ENCODE assay signal across 9 mouse cellular contexts in the genomic region with DNA sequence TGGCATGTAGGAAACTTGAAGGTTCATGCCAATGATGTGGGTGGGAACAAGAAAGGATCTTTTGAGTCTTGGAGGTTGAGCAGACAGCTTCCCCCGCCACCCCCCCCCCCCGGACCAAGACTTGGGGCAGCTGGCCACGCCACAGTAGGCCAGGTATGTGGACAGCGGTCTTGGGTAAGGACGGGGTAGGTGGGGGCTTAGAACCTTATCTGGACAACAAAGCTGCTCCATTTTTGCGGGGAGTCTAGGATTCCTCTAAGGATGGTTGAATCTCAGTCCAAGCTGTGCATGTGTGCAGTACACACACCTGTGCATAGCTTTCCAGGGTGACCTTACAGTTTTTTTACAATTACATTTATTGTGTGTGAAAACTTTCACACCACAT. TPM values are rescaled to one million over a fixed set of nuclear protein-coding genes. Genes with fewer than 3 reads are reported as not detected.
DNase-seq lines count a peak whose midpoint lies in the region; ATAC-seq and TF ChIP-seq lines count a peak whose summit lies in the region.
"Had no signal": no experiment of that assay in that cellular context is flagged by ENCODE, and none has a peak within 500 bp of the region (broad histone marks: within the 10 kb centered on the region; RNA-seq: fewer than 3 reads in every experiment).

No protein-coding gene starts in this region.

- WGBS in kidney, embryonic 15.5 days = 23% methylated on average over 6 of the region's 6 CpGs
- WGBS in embryonic facial prominence, embryonic 13.5 days = 16% methylated on average over 6 of the region's 6 CpGs
- 31% methylated on average over 6 of the region's 6 CpGs for WGBS in intestine, embryonic 14.5 days
- WGBS in midbrain, postnatal 0 days = 28% methylated on average over 6 of the region's 6 CpGs

- H3K9me3 ChIP-seq in kidney, embryonic 15.5 days (replicated peaks) = no peaks in the 10 kb centered on the region
- H3K9me3 ChIP-seq in embryonic facial prominence, embryonic 13.5 days = no peaks in the 10 kb centered on the region
- H3K9me3 ChIP-seq in intestine, embryonic 14.5 days (ENCODE audit: control insufficient read depth, low read length) = no peaks in the 10 kb centered on the region
- no peaks in the 10 kb centered on the region for H3K9me3 ChIP-seq in midbrain, postnatal 0 days (ENCODE audit: low read length)

- TF ChIP-seq CTCF in midbrain, postnatal 0 days (IDR thresholded peaks at IDR 0.05) = no peak

- peak overlapping the region; percentile 48 for H3K4me3 ChIP-seq in kidney, embryonic 15.5 days (replicated peaks)
- peak overlapping the region; percentile 43 for H3K4me3 ChIP-seq in embryonic facial prominence, embryonic 13.5 days
- peak overlapping the region; percentile 33 for H3K4me3 ChIP-seq in intestine, embryonic 14.5 days (ENCODE audit: low read depth, low read length)
- peak overlapping the region; percentile 58 for H3K4me3 ChIP-seq in midbrain, postnatal 0 days (ENCODE audit: low read depth, low read length)

- peak overlapping the region; percentile 78 for H3K4me2 ChIP-seq in kidney, embryonic 15.5 days
- peak overlapping the region; percentile 99 for H3K4me2 ChIP-seq in embryonic facial prominence, embryonic 13.5 days
- H3K4me2 ChIP-seq in intestine, embryonic 14.5 days (ENCODE audit: low read length) = peak overlapping the region; percentile 64
- H3K4me2 ChIP-seq in midbrain, postnatal 0 days (ENCODE audit: low read depth, low read length, poor library complexity, severe bottlenecking) = peak overlapping the region; percentile 96

- peaks cover 9% of the 10 kb centered on the region; the same call in 1 of the 2 replicates for H3K27me3 ChIP-seq in kidney, embryonic 15.5 days
- peaks cover 14% of the 10 kb centered on the region for H3K27me3 ChIP-seq in embryonic facial prominence, embryonic 13.5 days
- H3K27me3 ChIP-seq in intestine, embryonic 14.5 days (replicated peaks; ENCODE audit: control insufficient read depth, insufficient read depth, low read length) = no peaks in the 10 kb centered on the region
- H3K27me3 ChIP-seq in midbrain, postnatal 0 days (ENCODE audit: insufficient read depth, low read length) = no peaks in the 10 kb centered on the region
- H3K27me3 ChIP-seq: Patski had no signal

- peaks cover 31% of the 10 kb centered on the region for H3K36me3 ChIP-seq in kidney, embryonic 15.5 days
- peaks cover 33% of the 10 kb centered on the region for H3K36me3 ChIP-seq in embryonic facial prominence, embryonic 13.5 days
- H3K36me3 ChIP-seq in intestine, embryonic 14.5 days (ENCODE audit: control insufficient read depth, insufficient read depth, low read length) = peaks cover 23% of the 10 kb centered on the region
- peaks cover 18% of the 10 kb centered on the region for H3K36me3 ChIP-seq in midbrain, postnatal 0 days (ENCODE audit: insufficient read depth, low read length)

- 0 out of 2 replicates have a peak, but pooled peaks have one; percentile 55 for ATAC-seq in kidney, embryonic 15.5 days (replicated peaks; ENCODE audit: low FRiP score)
- ATAC-seq in embryonic facial prominence, embryonic 13.5 days (ENCODE audit: insufficient number of reproducible peaks, insufficient read depth, low FRiP score, low TSS enrichment, low read depth) = no peak
- ATAC-seq in intestine, embryonic 14.5 days (replicated peaks; ENCODE audit: low FRiP score, low TSS enrichment, low read depth) = no peak
- peak; percentile 52 for ATAC-seq in midbrain, postnatal 0 days (ENCODE audit: low FRiP score)
- ATAC-seq: Patski had no signal

- intact Hi-C loops in left cerebral cortex, postnatal 10 days (cut with DNase I) = no loop called here

- peak overlapping the region; percentile 57; the same call in 1 of the 2 replicates for H3K27ac ChIP-seq in kidney, embryonic 15.5 days
- no peak overlapping the region for H3K27ac ChIP-seq in embryonic facial prominence, embryonic 13.5 days
- H3K27ac ChIP-seq in intestine, embryonic 14.5 days (ENCODE audit: low read depth) = no peak overlapping the region
- H3K27ac ChIP-seq in midbrain, postnatal 0 days (ENCODE audit: low read depth, low read length) = peak overlapping the region; percentile 62

- peak overlapping the region; percentile 44 for H3K9ac ChIP-seq in kidney, embryonic 15.5 days
- peak overlapping the region; percentile 61 for H3K9ac ChIP-seq in embryonic facial prominence, embryonic 13.5 days
- peak overlapping the region; percentile 5; the same call in 1 of the 2 replicates for H3K9ac ChIP-seq in intestine, embryonic 14.5 days (ENCODE audit: low read length)
- H3K9ac ChIP-seq in midbrain, postnatal 0 days (replicated peaks; ENCODE audit: low read length, poor library complexity, severe bottlenecking) = peak overlapping the region; percentile 64

- peaks cover 12% of the 10 kb centered on the region for H3K4me1 ChIP-seq in kidney, embryonic 15.5 days
- H3K4me1 ChIP-seq in embryonic facial prominence, embryonic 13.5 days = peaks cover 8% of the 10 kb centered on the region
- no peaks in the 10 kb centered on the region for H3K4me1 ChIP-seq in intestine, embryonic 14.5 days (replicated peaks; ENCODE audit: control insufficient read depth, insufficient read depth, low read length)
- H3K4me1 ChIP-seq in midbrain, postnatal 0 days (ENCODE audit: insufficient read depth, low read length) = no peaks in the 10 kb centered on the region; the same call in 1 of the 2 replicates

- DNase-seq in kidney, postnatal 25 days = no peak
- no peak for DNase-seq in intestine, embryonic 14.5 days (ENCODE audit: low spot score)
- no peak for DNase-seq in midbrain, postnatal 0 days (ENCODE audit: low spot score)
- no peak for DNase-seq in left cerebral cortex, postnatal 10 days (ENCODE audit: extremely low spot score in 1 of 2, low spot score in 2 of 2)
- no peak for DNase-seq in layer of hippocampus, adult 9-10 months (ENCODE audit: low spot score)
- no peak for DNase-seq in embryo, embryonic 11 days

RNA-seq across cellular contexts. Expression of a gene that starts 0.3 kb away (rescaled TPM):
- polyA plus RNA-seq in kidney, embryonic 15.5 days (2015; fragmentation: Nextera tagmentation; extraction: Ambion mirVana) = not detected in 2 replicates
- polyA plus RNA-seq in embryonic facial prominence, embryonic 13.5 days (2015; fragmentation: Nextera tagmentation; extraction: Ambion mirVana) = not detected in 2 replicates
- not detected in 2 replicates for polyA plus RNA-seq in intestine, embryonic 14.5 days (2014; fragmentation: Nextera tagmentation; extraction: Ambion mirVana)
- total RNA-seq in midbrain, postnatal 0 days (2014; rRNA removed) = 1.4 and 1.9 TPM in 2 replicates
- polyA plus RNA-seq in midbrain, postnatal 0 days (2015; fragmentation: Nextera tagmentation; extraction: Ambion mirVana) = 1.2 and 1.5 TPM in 2 replicates
- 1 to 10 TPM; 1.6 to 2.0 TPM for total RNA-seq in left cerebral cortex, postnatal 10 days (2021)
- polyA plus RNA-seq: Patski had no signal

RNA-seq across cellular contexts. Expression of a gene that starts 10.2 kb away (rescaled TPM):
- 0.19 and 0.42 TPM in 2 replicates for polyA plus RNA-seq in kidney, embryonic 15.5 days (2015; fragmentation: Nextera tagmentation; extraction: Ambion mirVana)
- 1.4 and 2.2 TPM in 2 replicates for polyA plus RNA-seq in embryonic facial prominence, embryonic 13.5 days (2015; fragmentation: Nextera tagmentation; extraction: Ambion mirVana)
- 1.3 and 1.4 TPM in 2 replicates for polyA plus RNA-seq in intestine, embryonic 14.5 days (2014; fragmentation: Nextera tagmentation; extraction: Ambion mirVana)
- total RNA-seq in midbrain, postnatal 0 days (2014; rRNA removed) = 0.61 TPM in 1 of 2 replicates, not detected in the other
- 4.3 and 4.9 TPM in 2 replicates for polyA plus RNA-seq in midbrain, postnatal 0 days (2015; fragmentation: Nextera tagmentation; extraction: Ambion mirVana)
- 1 to 10 TPM; 1.3 to 1.7 TPM for total RNA-seq in left cerebral cortex, postnatal 10 days (2021)

RNA-seq across cellular contexts. Expression of a gene that starts 47.6 kb away (rescaled TPM):
- polyA plus RNA-seq in kidney, embryonic 15.5 days (2015; fragmentation: Nextera tagmentation; extraction: Ambion mirVana) = 2.2 and 3.8 TPM in 2 replicates
- polyA plus RNA-seq in embryonic facial prominence, embryonic 13.5 days (2015; fragmentation: Nextera tagmentation; extraction: Ambion mirVana) = 1.7 and 2.4 TPM in 2 replicates
- polyA plus RNA-seq in intestine, embryonic 14.5 days (2014; fragmentation: Nextera tagmentation; extraction: Ambion mirVana) = 3.1 and 3.6 TPM in 2 replicates
- 12.0 and 14.3 TPM in 2 replicates for total RNA-seq in midbrain, postnatal 0 days (2014; rRNA removed)
- 7.3 and 9.5 TPM in 2 replicates for polyA plus RNA-seq in midbrain, postnatal 0 days (2015; fragmentation: Nextera tagmentation; extraction: Ambion mirVana)
- total RNA-seq in left cerebral cortex, postnatal 10 days (2021) = 10 to 100 TPM; 79.5 to 80.7 TPM

RNA-seq across cellular contexts. Expression of a gene that starts 48.8 kb away (rescaled TPM):
- 4.3 and 4.9 TPM in 2 replicates for polyA plus RNA-seq in kidney, embryonic 15.5 days (2015; fragmentation: Nextera tagmentation; extraction: Ambion mirVana)
- polyA plus RNA-seq in embryonic facial prominence, embryonic 13.5 days (2015; fragmentation: Nextera tagmentation; extraction: Ambion mirVana) = 4.4 and 5.5 TPM in 2 replicates
- 3.7 and 3.9 TPM in 2 replicates for polyA plus RNA-seq in intestine, embryonic 14.5 days (2014; fragmentation: Nextera tagmentation; extraction: Ambion mirVana)
- 4.8 and 6.1 TPM in 2 replicates for total RNA-seq in midbrain, postnatal 0 days (2014; rRNA removed)
- 1.5 and 1.7 TPM in 2 replicates for polyA plus RNA-seq in midbrain, postnatal 0 days (2015; fragmentation: Nextera tagmentation; extraction: Ambion mirVana)
- total RNA-seq in left cerebral cortex, postnatal 10 days (2021) = 1 to 10 TPM; 2.9 to 3.5 TPM

Comparison
In these comparisons a context has a peak if more than half of its experiments do, and no peak if none do; other contexts are left out.
1. ATAC-seq: peak in kidney, embryonic 15.5 days (single experiment) and midbrain, postnatal 0 days (single experiment); none in embryonic facial prominence, embryonic 13.5 days (single experiment) and intestine, embryonic 14.5 days (single experiment).
2. H3K27ac ChIP-seq: peak in kidney, embryonic 15.5 days (single experiment) and midbrain, postnatal 0 days (single experiment); none in embryonic facial prominence, embryonic 13.5 days (single experiment) and intestine, embryonic 14.5 days (single experiment).
3. H3K9ac ChIP-seq: peak in every context shown above with its lines; median percentile 64 in midbrain, postnatal 0 days; 61 in embryonic facial prominence, embryonic 13.5 days; 44 in kidney, embryonic 15.5 days; 5 in intestine, embryonic 14.5 days.
4. Peak in every context shown above with its lines, with median percentiles within 50 percentile points of each other: H3K4me2 ChIP-seq and H3K4me3 ChIP-seq.